Mouse (Mus musculus): ENCODE measurements around the gene Chst15.
A peak's percentile ranks its signal among the peaks of the same experiment; 100 is the strongest.

Gene Chst15

DNA sequence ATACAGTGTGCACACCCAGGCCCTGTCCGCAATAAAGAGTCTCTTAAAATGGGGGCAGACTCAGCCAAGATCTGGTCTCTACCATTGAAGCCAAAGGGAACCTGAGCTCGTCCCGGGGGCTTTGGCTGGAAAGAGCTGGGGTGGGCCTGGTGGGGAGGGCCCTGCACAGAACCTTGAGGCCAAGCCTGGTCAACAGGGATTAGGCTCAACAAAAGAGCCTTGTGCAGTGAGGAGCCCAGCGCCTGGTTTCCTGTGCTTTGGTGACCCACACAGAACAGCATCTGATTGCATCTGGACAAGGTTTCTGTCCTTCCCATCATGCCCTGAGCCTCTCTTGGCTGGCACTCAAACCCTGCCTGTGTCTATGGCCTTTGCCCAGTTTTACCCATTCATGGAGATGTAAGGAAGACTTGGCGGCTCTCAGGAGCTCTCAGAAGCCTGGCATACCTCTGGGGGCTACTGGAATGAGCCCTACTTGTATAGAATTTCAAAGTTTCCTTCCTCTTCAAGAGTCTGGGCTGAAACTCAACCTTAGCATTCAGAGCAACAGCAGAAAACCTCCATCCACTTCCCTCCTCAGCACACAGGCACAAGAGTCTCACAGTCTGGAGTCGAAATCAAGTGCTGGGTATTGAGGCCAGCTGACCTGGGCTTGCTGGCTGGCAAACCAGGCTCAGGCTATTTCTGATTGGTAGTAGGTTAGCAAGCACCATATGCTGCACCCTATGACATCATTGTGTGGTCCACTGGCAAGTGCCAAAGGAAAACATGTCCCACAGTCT, 104.9 kb downstream of the Chst15 start:
- peak; percentile 88 for DNase-seq

- DNase-seq: no peak
These were observed 106.4 kb downstream of the Chst15 start for GRCm38 (mm10) chr7:132210616-132211015.

- no peak for DNase-seq
These were observed 107.9 kb downstream of the Chst15 start for GRCm38 (mm10) chr7:132208946-132209651.

- no peak for DNase-seq
These were observed 112.9 kb downstream of the Chst15 start for GRCm38 (mm10) chr7:132204073-132204612.

GRCm38 (mm10) chr7:132199686-132200085, 117.3 kb downstream of the Chst15 start:
- no peak for DNase-seq

DNA sequence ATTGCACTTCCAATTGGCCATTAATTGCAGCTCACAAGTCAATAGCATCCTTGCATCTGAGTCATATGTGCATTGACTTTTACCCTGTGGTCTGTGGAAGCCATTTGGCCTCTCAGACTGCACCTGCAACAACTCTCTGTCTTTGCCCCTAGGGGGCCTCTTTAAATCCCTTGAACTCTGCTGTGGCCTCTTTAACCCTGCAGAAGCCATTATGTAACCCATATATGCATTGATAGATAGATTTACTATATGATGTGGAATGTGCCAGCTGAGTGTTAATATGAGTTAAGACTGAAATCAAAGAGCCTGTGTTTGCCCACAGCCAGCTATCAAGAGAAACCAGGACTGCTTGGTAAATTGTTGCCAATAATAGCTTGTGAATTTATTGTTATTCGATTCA, 118.2 kb downstream of the Chst15 start:
- no peak for DNase-seq

- DNase-seq: no peak
These were observed 119.1 kb downstream of the Chst15 start for GRCm38 (mm10) chr7:132197817-132198475.

DNA sequence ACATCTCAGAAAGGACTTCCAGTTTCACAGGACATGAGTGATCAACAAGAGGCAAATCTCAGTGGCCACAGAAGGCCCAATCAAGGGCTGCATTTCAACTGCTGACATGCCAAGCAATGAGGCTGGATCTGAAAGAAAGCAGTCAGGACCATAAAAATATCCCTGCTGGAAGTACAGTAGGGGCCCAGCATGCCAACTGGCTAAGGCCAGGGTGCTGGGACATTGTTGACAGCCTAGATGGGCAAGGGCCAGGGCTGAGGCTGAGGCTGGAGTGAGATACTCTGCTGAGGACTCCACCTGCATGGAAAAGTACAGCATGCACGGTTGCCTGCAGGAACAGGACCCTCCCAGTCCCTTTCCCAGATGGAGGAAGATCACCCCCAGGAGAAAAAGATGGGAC, 120.4 kb downstream of the Chst15 start:
- no peak for DNase-seq

- no peak for DNase-seq
These were observed 123.4 kb downstream of the Chst15 start for GRCm38 (mm10) chr7:132193606-132194005.

GRCm38 (mm10) chr7:132187456-132187855, 129.6 kb downstream of the Chst15 start:
- no peak for DNase-seq
